Mouse (Mus musculus): ENCODE measurements around the gene Vmn1r200.
"Not testable (repeated sequence)": the region's sequence is repeated elsewhere in the genome, so short reads cannot be mapped to it uniquely, and the experiment has no call there.

The Vmn1r200 gene

DNA sequence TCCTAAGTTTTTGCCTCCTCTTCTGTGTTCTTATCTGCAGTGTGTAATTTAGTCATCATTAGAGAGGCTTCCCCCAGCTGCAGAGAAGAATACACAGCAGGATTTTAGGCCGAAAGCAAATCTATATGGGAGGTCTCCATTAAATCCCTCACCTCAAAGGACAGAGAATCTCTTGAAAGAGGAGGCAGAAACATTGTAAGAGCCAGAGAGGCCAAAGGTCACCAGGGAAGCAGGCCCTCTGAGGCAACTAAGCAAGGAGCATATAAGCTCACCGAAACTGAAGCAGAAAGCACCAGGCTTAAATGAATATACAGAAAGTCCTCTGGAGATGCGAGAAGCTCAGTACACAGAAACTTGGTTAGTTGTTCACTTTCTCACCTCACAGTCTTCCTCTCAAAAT, at the start of gene Vmn1r200:
TSS of gene Vmn1r200 (plus strand) at position 301 of the 400 bp plus-strand sequence.
- DNase-seq = no peak

DNA sequence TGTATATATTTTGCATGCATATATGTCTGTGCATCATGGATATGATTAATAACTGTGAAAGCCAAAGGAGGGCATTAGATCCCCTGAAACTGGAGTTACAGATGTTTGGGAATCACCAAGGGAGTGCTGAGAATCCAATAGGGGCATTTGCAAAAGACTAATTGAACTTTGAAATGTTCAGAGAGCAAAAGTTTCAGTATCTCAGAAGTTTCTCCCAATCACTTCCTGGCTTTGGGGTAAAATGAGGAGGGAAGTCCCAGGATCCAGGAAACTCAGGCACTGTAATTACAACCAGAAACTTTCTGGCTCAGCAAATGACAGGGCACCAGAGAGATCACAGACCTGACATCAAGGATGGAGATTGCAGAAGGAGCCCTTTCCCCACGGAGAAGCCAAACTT, 40.1 kb upstream of the Vmn1r200 start, which contains the start of gene Vmn1r198:
TSS of gene Vmn1r198 (plus strand) at position 301 of the 400 bp plus-strand sequence.
- DNase-seq = no peak

DNA sequence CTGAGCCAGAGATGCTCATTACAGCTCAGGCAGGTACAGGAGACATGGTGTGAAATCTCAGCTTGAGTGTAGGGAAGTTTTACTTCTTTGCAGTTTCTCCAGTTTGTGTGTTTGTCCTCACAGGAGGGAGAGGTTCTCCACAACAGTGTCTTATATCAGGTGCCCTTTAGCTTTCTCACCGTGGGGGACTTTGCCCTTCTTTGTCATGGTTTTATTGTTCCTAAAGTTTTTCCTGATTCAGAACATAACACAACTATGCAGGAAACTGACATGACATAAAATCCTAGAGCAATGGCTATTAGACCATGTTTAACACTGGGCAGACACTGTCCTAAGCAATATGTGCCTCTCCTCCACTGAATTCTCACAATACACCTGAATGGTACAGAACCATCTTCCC, 39.4 kb upstream of the Vmn1r200 start:
- DNase-seq = no peak

DNA sequence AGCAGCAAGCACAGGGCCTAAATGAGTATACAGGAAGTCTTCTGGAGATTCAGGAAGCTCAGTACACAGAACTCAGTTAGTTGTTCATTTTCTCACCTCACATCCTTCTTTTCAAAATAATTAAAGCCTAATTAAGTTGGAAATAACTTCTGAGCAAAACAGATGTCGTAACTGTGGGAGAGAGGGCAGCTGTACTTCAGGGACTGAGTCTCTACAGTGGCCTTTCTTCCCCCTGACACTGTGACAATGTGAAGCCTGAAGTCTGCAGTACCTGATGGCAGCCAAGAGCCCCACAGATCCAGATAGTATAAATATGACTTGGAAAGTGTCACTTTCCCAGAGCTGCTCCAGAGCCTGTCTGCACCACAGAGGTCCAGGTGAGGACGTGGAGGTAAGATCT, 10.7 kb upstream of the Vmn1r200 start, which contains the start of gene Vmn1r199:
TSS of gene Vmn1r199 (plus strand) at position 301 of the 400 bp plus-strand sequence.
- DNase-seq = no peak

DNA sequence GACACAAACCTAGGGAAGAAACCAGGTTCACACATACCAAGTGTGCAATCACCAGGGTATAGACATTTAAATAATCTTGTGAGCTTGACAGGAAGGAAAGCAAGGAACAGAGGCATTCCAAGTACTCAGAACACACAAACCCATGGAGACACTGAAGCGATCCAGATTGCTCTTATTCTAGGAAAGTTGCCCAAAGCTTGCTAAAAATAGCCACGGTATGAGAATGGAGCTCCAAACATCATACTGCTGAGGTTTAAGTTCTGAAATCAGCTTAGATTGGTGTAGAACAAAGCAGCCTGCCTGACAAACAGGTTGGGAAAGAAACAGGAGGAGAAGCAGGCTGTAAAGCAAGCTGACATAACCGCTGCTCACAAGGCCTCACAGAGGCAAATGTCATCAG, 9.0 kb upstream of the Vmn1r200 start:
- DNase-seq = not testable (repeated sequence)

DNA sequence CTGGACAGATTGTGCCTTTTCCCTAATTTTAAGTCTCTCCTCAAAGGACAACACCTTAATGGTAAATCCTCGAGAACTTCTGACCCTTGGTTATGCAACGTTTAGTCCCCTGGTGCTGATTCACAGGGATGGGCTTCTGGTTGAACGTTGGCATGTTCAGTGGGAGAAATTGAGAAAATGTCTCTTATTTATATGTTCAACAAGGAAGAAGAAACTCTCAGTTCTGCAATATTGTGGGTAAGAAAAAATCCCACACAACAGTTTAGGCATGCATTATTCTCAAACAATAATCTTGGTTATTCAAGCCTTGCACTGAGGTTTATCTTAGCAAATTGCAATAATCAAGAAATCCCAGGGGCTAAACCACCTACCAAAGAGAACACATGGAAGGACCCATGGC, 6.8 kb upstream of the Vmn1r200 start:
- DNase-seq = no peak

DNA sequence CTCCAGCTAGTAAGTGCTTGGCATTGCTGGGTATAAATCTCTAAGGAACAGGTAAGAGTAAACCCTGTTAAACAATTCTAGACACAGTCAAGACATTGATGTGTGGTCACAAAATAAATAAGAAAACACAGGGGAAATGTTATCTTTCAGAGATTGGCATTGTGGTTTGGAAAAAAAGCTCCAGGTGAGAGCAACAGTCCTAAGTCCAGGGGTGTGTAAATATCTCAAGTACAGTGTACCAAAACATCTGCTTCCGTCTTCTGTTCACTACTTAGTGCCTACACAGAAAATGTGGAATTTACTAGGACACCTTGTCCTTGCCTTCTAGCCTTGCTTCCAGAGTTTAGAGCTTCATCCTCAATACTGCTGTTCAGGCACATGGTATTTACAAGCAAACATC, 3.1 kb upstream of the Vmn1r200 start:
- DNase-seq = no peak

DNA sequence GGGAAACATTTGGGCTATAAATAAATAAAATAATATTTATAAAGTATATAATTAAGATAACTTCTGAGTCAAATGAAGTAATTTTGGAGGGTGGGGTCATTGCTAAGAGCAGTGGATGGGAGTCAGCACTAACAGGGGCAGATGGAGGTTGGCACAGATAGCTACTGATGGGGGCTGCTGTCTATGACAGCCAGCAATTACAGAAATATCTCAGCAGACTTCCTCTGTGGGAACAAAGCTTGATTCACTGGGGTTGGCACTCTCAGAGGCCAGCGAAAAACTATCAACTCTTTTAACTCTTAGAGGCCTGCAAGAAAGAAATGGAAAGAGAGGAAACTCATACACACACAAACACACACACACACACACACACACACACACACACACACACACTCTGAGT, 12.8 kb downstream of the Vmn1r200 start:
- no peak for DNase-seq
